Mouse (Mus musculus) layer of hippocampus, postnatal 14 days (tissue): ENCODE measurements around the gene Mcm3. TPM values are rescaled to one million over a fixed set of nuclear protein-coding genes. Genes with fewer than 3 reads are reported as not detected.
"Not testable (repeated sequence)": the region's sequence is repeated elsewhere in the genome, so short reads cannot be mapped to it uniquely, and the experiment has no call there.

Experiments used
- DNase-seq, 2 experiments: peaks; one replicate each; pipeline ENCODE4 v3.0.0; 2021 to 2022; ENCODE audit warnings: low spot score in 2 of 2, mixed read lengths in 1 of 2
- total RNA-seq, 2 experiments: library from RNA; stranded (reverse); gene quantifications; 2 replicates each; pipeline ENCODE4 v1.2.3; 2021

Mcm3 gene
- total RNA-seq, 2 experiments from 2014 or later, result 5.0 to 6.2 TPM

DNA sequence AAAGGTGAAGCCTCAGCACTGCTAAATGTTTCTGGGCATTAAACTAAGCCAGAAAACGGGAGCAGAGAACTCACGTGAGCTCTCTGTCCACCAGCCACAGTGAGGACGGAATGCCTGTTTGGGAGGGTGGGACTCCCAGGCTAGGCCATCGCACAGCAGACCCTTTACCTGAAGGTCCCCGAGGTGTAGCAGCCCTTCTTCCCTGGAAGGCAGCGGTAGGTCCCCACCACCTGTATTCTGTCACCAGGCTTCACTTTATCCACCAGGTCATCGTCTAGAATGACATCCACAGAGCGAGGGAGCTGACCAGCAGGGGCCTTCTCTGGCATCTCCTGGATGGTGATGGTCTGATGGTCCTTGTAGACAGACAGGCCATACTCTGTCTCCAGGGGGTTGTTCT, 5.6 kb downstream of the Mcm3 start:
- DNase-seq, result no peak

DNA sequence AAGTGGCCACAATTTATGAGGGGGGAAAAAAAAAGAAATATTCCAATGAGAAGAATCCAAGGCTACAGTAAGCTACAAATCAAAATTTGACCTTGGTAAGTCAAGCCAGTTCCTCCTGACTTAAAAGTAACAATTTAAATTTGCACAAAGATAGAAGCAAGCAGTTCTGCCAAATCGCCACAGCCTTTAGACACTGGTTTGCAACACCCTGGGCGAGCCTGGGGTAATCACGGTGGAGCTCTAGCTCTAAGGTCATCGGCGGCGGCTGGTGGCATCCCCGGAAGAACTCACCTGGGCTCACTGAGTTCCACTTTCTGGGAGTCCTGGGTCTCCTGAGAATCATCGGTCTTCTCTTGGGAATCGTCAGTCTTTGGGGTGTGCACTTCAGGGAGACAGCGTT, 15.6 kb downstream of the Mcm3 start:
- no peak for DNase-seq

DNA sequence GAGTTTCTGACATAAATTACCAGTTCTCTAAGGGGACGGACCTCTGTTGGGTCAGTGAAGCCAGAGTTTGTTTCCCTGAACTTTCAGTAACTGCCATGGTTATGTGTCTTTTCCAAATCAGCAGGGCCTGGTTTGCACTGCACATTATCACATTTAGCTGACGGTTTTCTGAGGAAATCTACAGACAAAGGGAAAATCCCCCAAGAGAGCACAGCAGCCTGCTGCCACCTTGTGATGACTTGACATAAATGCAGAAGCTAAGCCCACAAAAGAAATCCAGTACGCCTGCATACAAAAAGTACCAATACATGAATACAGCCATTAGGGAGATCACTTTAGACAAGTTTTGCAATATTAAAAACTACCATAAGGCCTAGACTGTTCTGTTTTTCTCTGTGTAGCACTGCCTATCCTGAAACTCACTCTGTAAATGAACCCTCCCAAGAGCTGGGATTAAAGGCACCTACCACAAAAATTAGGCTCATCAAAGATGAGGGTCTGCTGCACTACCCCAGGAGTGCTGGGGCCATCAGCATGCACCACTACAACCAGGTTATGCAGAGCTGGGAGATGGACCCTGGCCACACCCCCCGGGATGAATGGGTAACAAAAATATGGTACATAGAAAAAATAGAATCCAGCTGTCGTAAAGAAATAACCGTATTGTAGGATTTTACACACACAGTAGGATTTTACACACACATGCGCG, 18.3 kb downstream of the Mcm3 start:
- DNase-seq, result peak; percentile 42 to 77

DNA sequence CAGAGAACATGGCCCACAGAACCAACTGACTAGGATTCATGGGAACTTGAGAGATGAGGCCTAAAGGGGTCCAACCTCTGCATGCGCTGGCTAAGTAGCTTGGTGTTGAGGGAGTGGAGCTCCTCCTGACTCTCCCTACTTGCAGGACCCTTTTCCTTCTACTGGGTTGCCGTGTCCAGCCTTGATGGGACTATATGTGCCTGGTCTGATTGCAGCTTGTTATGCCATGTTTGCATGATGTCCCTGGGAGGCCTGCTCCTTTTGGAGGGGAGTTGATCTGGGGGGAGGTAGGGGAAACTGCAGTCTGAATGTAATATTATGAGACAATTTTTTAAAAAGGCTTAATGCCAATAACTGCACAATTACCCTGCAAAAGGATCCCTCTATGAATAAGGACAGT, 18.8 kb downstream of the Mcm3 start:
- no peak for DNase-seq

DNA sequence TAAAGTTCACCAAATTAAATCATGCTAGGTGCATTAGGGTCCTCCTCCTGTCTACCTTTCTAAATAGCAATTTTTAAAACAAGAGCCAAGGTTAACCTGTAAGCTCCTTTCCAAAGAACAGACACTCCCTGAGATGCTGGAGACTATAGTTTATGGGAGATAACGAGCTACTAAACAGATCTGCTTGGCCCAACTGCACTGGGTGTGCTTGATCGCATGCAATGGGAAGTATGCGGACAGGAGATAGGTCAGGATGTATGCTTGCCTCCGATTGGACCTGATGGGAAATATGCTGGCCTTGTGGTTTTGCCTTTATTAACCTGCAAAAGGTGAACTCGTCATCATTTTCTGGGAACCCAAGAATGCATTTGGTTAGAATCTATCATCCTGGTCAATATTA, 24.9 kb downstream of the Mcm3 start:
- no peak for DNase-seq

DNA sequence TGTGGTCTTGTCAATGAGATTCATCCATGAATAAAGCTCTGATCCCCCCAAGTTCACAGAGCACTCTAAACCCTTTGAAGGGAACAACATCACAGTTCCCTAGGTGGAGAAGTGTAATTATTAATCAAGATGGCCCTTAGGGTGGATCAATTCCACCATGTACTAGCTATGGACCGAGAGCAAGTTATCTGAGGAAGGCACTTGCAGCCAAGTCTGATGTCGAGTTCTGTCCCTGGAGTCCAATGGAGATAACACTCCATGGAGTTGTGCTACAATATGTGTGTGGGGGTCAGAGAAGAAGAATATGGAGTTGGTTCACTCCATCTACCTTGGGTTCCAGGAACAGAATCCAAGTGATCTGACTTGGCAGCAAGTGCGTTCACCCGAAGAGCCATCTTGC, 25.4 kb downstream of the Mcm3 start:
- DNase-seq, result no peak

DNA sequence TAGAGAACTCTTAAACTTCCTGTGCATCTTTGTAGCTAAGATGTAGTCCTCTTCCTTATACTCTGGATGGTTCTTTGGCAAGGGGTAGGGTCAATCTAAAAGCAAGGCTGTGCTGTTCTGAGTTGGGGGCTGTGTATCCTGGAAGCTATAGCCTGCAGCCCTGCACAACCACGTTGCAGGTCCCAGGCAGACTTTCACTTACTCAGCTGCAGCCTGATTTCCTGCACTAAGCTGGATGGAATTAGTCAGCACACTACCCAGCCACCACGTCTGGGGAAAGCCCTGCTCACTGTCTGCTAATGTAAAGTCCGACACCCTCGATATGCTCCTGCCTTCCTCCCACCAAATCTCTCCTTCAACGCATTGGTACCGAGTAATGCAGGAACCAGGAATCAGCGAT, 28.7 kb downstream of the Mcm3 start:
- DNase-seq, result no peak

DNA sequence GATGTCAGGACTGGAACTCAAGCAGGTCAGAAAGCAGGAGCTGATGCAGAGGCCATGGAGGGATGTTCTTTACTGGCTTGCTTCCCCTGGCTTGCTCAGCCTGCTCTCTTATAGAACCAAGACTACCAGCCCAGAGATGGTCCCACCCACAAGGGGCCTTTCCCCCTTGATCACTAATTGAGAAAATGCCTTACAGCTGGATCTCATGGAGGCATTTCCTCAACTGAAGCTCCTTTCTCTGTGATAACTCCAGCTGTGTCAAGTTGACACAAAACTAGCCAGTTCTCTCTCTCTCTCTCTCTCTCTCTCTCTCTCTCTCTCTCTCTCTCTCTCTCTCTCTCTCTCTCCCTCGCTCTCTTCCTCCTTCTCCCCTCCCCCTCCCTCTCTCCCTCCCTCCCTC, 29.6 kb downstream of the Mcm3 start, which contains the start of gene Il17f:
Gene Il17f, minus strand, starts transcription at position 101 of the 400 bp plus-strand sequence.
- DNase-seq, result not testable (repeated sequence)

DNA sequence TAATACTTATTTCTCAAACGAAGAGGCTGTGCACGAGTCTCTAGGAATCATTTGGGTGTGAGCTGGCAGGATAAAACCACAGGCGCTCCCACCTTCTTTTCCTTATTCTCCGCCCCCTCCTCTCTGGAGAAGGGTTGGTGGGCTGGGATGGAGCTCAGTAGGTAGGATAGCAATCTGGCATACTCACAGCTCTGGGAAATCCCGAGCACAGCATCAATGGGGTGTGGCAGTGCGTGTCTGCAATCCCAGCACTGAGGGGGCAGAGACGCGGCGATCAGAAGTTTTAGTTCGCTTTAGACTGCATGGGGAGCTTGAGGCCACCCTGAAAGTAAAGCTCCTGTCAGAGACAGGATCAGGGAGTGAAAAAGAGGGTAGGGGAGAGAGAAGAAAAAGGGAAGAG, 31.7 kb downstream of the Mcm3 start:
- DNase-seq, result no peak

DNA sequence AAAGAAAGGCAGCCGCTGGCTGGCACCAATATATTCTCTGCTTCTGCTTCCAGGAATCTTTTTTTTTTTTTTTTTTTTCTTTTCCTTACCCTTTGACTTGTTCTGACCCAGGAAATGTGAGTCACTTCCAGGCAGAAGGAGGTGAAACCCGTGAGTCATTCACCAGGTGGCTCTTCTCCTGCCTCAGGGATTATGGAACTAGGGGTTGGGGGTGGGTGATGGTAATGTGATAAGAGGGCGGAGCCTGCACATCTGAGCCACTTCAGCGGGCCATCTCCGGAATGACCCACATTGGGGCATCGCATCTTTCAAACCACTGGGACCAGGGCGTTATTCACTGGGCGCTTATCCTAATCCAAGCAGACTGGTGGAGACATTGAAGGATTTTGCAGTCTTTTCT, 33.1 kb downstream of the Mcm3 start:
- DNase-seq, result no peak

DNA sequence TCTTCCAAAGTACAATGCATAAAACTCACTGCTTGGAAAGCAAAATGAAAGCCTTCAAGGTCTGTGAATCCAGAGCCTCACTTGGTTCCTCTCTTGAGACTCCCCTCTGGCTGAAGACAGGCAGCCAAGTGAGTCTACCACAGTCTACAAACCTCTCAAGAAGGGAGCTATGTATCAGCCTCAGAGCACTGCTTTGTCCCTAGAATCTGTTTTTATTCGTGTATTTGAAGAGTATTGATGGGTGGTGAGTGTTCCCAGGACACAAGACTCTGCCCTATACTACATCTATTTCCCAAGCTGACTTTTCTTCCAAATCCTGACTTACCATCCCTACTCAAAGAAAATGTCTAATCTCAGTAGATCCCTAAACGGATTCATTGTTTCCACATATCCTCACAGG, 41.7 kb downstream of the Mcm3 start:
- DNase-seq, result no peak

DNA sequence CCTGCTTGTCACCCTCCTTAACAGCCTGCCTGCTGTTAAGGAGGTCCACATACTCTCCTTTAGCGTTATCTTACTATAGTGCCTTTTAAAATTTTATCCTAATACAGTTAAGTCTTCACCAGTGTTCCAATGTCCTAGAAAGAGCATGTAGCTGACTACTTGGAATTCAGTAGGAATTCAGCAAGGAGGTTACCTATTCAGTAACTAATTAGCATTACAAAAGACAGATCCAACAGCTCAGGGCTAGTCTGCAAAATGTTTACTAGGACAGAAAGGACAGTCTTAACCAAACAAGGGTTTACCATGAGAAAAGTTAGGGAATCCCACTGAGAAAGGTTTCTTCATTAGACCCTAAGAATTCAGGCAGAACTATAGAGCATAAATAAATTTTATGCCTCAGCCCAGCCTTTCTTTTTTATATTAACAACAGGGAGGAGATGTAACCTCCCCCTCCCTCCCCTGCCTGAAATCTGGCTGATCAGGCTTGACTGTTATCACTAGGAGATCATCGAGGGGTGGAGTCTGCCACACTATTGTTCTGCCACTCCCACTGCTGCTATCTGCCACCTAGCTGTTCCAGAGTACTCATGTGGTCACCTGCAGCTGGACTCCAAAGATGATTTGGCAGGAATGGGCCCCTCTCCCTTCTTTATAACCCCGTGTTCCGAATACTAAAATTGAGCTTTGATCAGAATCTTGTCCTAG, 45.9 kb downstream of the Mcm3 start:
- DNase-seq, result not testable (repeated sequence)

DNA sequence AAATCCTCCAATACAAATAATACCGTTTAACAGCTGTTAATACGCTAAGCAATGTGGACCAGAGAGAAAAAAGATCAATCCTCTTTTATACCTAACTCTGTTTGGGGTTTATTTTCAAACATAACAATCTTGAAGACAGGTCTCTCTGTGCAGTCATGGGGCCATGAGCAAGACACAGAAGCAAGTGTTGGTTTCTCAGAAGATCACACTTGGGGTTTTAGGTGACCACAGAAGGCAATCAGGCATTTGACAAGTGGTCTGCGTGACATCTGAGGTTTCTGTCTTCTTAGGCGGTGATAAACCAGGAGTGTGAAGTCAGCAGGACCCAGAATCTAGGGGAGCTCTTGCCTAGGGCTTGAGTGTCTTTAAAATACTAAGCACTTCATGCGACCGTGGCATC, 53.6 kb downstream of the Mcm3 start:
- DNase-seq, result no peak

DNA sequence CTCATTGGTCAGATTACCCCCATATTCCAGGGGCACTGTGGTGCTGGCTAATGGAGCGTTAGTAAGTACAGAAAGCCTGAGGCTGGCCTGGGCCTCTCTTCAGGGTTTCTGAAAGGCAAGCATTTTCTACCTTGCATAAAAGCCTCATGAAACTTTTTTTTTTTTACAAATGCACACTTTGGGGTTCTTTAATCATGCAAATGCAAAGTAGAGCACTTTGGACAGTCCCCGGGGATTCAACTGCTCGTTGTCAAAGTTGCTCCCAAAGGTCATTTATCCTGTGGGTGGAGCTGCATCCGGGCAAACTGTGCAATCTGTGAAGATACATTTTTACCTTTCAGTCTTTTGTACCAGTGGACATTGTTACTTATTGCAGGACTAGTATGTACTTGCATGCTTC, 58.7 kb downstream of the Mcm3 start:
- no peak for DNase-seq

DNA sequence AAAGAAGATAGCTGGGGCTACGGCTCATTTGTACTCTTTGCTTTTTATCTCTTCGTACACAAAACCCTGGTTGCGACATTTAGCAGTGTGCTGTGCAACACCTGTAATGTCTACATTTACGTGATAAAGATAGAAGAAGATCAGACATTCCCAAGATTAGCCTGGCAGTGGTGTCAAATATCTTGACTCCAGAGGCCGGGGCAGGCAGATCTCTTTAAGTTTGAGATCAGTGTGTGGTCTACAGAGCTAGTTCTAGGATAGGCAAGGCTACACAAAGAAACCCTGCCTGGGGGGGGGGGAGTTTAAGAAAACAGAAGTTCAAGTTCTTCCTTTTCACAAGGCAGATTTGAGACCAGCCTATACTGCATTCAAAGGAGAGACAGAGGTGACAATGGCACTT, 59.8 kb downstream of the Mcm3 start:
- no peak for DNase-seq

DNA sequence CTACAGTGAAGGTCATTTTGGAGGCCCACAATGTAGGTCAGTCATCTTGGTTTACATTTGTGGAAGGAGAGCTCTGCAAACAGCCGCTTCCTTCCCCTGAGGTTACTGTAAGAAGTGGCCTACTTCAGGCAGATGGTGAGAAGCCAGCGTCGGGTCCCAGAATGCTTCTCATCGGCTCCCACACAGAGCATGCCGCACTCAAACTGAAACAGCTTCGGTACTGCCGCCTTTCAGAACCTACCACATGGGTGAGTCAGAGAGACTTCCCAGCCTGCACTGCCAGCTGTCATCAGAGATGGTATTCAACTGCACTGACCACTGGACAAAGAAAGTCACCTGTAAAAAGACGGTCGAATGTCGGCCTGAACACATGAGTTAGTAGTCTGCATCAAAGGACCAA, 60.3 kb downstream of the Mcm3 start:
- peak; percentile 5 to 18 for DNase-seq

DNA sequence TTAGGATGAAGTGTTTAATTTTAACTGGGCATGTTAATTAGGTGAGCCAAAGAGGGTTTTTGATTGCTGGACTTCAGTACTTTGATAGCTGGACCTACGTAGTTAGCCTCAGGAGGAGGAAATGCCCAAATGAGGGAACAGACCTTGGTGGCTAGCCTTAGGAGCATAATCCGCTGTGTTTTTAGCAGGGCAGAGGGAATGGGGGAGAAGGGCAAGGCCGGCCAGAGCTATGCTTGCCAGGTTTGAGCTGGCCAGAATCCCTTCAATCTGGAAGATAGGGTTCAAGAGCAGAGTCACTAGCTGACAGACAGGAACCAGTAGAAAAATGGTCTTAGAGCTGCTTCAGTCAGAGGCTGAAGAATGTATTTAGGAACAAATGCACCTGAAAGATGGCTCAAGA, 62.5 kb downstream of the Mcm3 start:
- DNase-seq, result no peak

DNA sequence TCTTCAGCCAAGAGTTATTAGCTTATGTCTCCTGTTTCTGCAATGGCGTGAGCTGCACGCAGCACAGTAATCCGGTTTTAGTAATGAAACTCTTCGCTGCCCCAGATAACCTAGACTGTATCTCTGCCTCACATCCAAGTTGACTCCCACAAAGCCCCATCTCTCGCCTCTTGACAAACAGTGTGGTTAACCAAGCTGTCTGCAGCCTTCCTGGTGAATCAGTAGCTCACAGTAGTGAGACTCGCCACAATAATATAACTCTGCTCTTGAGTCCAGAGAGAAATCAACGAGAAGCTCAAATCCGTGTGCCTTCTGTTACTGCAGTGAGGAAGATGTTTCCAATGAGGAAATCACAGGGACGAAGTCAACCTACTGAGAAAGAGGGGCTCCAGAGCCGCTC, 65.7 kb downstream of the Mcm3 start:
- DNase-seq, result no peak

Other genes with a start within 250 kb of the Mcm3 start
- gene Pkhd1, start 202.2 kb downstream of the Mcm3 start, total RNA-seq, result under 1 TPM; 0.05 to 0.18 TPM
- gene Il17a, start 89.4 kb downstream of the Mcm3 start, total RNA-seq, result not detected
- under 1 TPM; 0.55 to 0.95 TPM for gene Il17f, start 29.7 kb downstream of the Mcm3 start, total RNA-seq
- 100 to 1,000 TPM; 153 to 156 TPM for gene Paqr8, start 70.3 kb upstream of the Mcm3 start, total RNA-seq
- gene Efhc1, start 131.3 kb upstream of the Mcm3 start, total RNA-seq, result 1 to 10 TPM; 2.2 to 2.7 TPM